Mouse (Mus musculus) lung, postnatal 4 days (tissue): ENCODE data around the gene Gucy2d.

ENCODE experiments used
- DNase-seq, 2 experiments: peaks; one replicate each; pipeline ENCODE4 v3.0.0; 2021

Gene Gucy2d

DNA sequence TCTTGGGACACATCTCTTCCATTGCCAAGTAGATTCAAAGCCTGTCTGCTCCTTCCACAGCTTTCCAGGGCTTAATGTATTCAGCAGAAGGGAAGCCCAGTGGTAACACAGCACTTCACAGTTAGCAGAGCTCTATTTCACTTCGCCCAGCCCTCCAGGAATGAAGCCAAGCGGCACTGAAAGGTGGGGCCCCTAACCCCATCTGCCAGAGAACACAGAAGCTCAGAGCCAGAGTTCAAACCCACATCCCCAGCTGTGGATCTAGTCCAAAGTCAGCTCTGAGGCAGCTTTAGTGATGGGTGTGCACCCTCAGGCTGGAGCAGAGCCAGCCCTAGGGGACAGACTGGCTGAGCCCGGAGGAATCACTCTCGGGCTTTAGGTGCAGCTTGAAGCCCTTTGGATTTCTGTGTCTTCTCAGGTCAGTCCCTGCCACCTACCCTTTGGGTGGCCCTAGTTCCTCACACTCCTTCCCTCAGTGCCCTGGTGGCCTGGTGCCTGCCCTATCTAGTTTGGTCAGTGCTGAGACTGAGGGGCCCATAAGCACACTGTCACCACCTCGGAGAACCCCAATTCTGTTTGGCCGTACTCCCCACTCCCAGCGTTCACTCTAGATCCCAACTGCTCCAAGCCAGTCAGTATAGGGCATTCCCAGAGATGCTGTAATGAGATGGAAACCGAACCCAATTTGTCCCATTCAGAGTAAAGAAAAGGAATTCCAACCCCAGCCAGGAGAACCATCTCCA is 83.0 kb downstream of the Gucy2d start:
- DNase-seq = peak; percentile 56 to 76

DNA sequence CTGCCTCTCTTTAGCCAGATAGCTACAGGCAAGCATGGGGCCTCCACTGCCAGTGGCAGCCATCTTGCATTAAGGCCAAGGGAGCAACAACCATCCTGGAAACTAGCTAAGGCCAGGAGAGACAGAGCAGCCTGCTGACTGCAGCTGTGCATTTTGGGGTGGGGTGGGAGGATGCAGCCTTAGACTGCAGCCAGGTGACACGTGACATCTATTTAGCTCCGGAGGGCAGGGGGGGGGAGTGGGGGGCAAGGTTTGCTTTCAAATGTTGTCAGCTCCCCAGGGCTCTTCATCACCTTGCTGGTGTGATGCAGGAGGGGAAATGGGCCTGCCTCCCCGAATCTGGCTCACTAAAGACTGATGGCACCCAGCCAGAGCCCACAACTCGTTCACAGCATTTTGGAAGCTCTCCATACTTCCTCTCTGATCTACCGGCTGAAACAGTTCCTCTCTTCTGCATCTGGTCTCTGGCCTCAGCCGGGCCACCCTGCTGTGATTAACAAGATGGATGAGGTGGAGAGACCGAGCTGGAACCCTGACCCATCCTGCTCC is 83.7 kb downstream of the Gucy2d start:
- peak; percentile 69 to 81 for DNase-seq

DNA sequence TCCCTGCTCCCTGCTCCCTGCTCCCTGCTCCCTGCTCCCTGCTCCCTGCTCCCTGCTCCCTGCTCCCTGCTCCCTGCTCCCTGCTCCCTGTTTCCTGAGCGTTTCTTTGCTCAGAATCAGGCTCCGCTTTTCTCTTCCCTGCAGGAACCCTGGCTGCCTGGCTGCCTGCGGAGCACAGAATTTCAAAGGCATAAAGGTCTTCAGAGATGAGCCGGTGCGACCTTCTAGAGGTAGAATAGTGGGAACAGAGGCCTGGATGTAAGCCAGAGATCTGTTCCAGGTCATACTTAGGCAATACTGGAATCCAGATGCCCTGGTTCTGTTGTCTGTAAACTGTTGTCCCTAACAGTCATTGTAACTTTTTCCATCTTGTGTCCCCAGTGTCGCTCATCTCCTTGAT is 84.2 kb downstream of the Gucy2d start:
- DNase-seq = no peak

GRCm38 (mm10) chr7:98524869-98525699 is 84.9 kb downstream of the Gucy2d start:
- no peak for DNase-seq
